Mouse (Mus musculus): ENCODE results near the gene C2cd6.

Gene C2cd6

GRCm38 (mm10) chr1:59009250-59009649 lies 85.5 kb downstream of the C2cd6 start:
- peak; percentile 68 for DNase-seq (ENCODE audit: low read depth, low spot score)
- Histone ChIP-seq H3K36me3 (ENCODE audit: control insufficient read depth, insufficient read depth, low read length, poor library complexity, severe bottlenecking) (no peaks in the 10 kb centered on the region), H3K27me3 (ENCODE audit: control insufficient read depth, insufficient read depth, low read length, poor library complexity, severe bottlenecking) (no peaks in the 10 kb centered on the region)

Data from splenic B cell, adult 2 months (primary cell).